Mouse (Mus musculus): ENCODE measurements at regions not wholly inside any gene's neighbourhood (a gene's known extent, or its start where the extent isn't known, plus 50 kb on each side); places are given as distances from the start of the nearest gene placed in this dataset.
"Not testable (repeated sequence)": the region's sequence is repeated elsewhere in the genome, so short reads cannot be mapped to it uniquely, and the experiment has no call there.

GRCm38 (mm10) chr6:64948839-64949238 is 93.5 kb upstream of the Smarcad1 start:
- H3K9me3 ChIP-seq (ENCODE audit: control insufficient read depth, low read length); H3K27ac ChIP-seq (ENCODE audit: low read length); ATAC-seq; H3K4me1 ChIP-seq (replicated peaks; ENCODE audit: control insufficient read depth, insufficient read depth, low read length); H3K9ac ChIP-seq (replicated peaks; ENCODE audit: low read depth, low read length); H3K36me3 ChIP-seq (ENCODE audit: control insufficient read depth, insufficient read depth); H3K27me3 ChIP-seq (replicated peaks; ENCODE audit: control insufficient read depth, insufficient read depth, low read length); H3K4me3 ChIP-seq (replicated peaks; ENCODE audit: low read length); H3K4me2 ChIP-seq (ENCODE audit: low read length): not testable (repeated sequence)
- WGBS = 80% methylated on average over 5 of the region's 5 CpGs

GRCm38 (mm10) chr6:64961608-64962486 is 80.5 kb upstream of the Smarcad1 start:
- 40% methylated on average over 16 of the region's 16 CpGs for WGBS
- H3K27ac ChIP-seq (ENCODE audit: low read length) = no peak overlapping the region
- peak overlapping the region; percentile 28 for H3K4me2 ChIP-seq (ENCODE audit: low read length)
- no peaks in the 10 kb centered on the region for H3K4me1 ChIP-seq (replicated peaks; ENCODE audit: control insufficient read depth, insufficient read depth, low read length)
- H3K4me3 ChIP-seq (replicated peaks; ENCODE audit: low read length) = no peak overlapping the region
- H3K9ac ChIP-seq (replicated peaks; ENCODE audit: low read depth, low read length) = no peak overlapping the region
- no peaks in the 10 kb centered on the region for H3K36me3 ChIP-seq (ENCODE audit: control insufficient read depth, insufficient read depth)
- no peaks in the 10 kb centered on the region for H3K27me3 ChIP-seq (replicated peaks; ENCODE audit: control insufficient read depth, insufficient read depth, low read length)
- peak; percentile 61 for ATAC-seq
- H3K9me3 ChIP-seq (ENCODE audit: control insufficient read depth, low read length) = no peaks in the 10 kb centered on the region

- Histone ChIP-seq H3K27me3 (replicated peaks; ENCODE audit: control insufficient read depth, insufficient read depth, low read length) (no peaks in the 10 kb centered on the region), H3K4me1 (replicated peaks; ENCODE audit: control insufficient read depth, insufficient read depth, low read length) (no peaks in the 10 kb centered on the region), H3K4me2 (ENCODE audit: low read length) (no peak overlapping the region), H3K27ac (ENCODE audit: low read length) (no peak overlapping the region), H3K36me3 (ENCODE audit: control insufficient read depth, insufficient read depth) (no peaks in the 10 kb centered on the region), H3K9ac (replicated peaks; ENCODE audit: low read depth, low read length) (no peak overlapping the region), H3K9me3 (ENCODE audit: control insufficient read depth, low read length) (no peaks in the 10 kb centered on the region), H3K4me3 (replicated peaks; ENCODE audit: low read length) (no peak overlapping the region)
- ATAC-seq = peak; percentile 69
- WGBS = 22% methylated on average over 5 of the region's 5 CpGs
These were observed 79.8 kb upstream of the Smarcad1 start for GRCm38 (mm10) chr6:64962612-64963011.

GRCm38 (mm10) chr6:64964664-64965063 is 77.7 kb upstream of the Smarcad1 start:
- H3K9me3 ChIP-seq (ENCODE audit: control insufficient read depth, low read length) = no peaks in the 10 kb centered on the region
- H3K4me1 ChIP-seq (replicated peaks; ENCODE audit: control insufficient read depth, insufficient read depth, low read length) = no peaks in the 10 kb centered on the region
- H3K4me3 ChIP-seq (replicated peaks; ENCODE audit: low read length) = no peak overlapping the region
- no peak for ATAC-seq
- H3K27ac ChIP-seq (ENCODE audit: low read length) = no peak overlapping the region
- no peaks in the 10 kb centered on the region for H3K36me3 ChIP-seq (ENCODE audit: control insufficient read depth, insufficient read depth)
- 82% methylated on average over 6 of the region's 6 CpGs for WGBS
- no peak overlapping the region for H3K9ac ChIP-seq (replicated peaks; ENCODE audit: low read depth, low read length)
- no peaks in the 10 kb centered on the region for H3K27me3 ChIP-seq (replicated peaks; ENCODE audit: control insufficient read depth, insufficient read depth, low read length)
- H3K4me2 ChIP-seq (ENCODE audit: low read length) = no peak overlapping the region

GRCm38 (mm10) chr6:64965203-64965602 is 77.2 kb upstream of the Smarcad1 start:
- H3K27ac ChIP-seq (ENCODE audit: low read length) = no peak overlapping the region
- H3K4me2 ChIP-seq (ENCODE audit: low read length) = no peak overlapping the region
- no peak overlapping the region for H3K4me3 ChIP-seq (replicated peaks; ENCODE audit: low read length)
- H3K9ac ChIP-seq (replicated peaks; ENCODE audit: low read depth, low read length) = no peak overlapping the region
- no peaks in the 10 kb centered on the region for H3K9me3 ChIP-seq (ENCODE audit: control insufficient read depth, low read length)
- no peaks in the 10 kb centered on the region for H3K4me1 ChIP-seq (replicated peaks; ENCODE audit: control insufficient read depth, insufficient read depth, low read length)
- ATAC-seq = no peak
- 77% methylated on average over 1 of the region's 1 CpGs for WGBS
- no peaks in the 10 kb centered on the region for H3K27me3 ChIP-seq (replicated peaks; ENCODE audit: control insufficient read depth, insufficient read depth, low read length)
- no peaks in the 10 kb centered on the region for H3K36me3 ChIP-seq (ENCODE audit: control insufficient read depth, insufficient read depth)

GRCm38 (mm10) chr6:64970158-64970557 is 72.2 kb upstream of the Smarcad1 start:
- H3K4me2 ChIP-seq (ENCODE audit: low read length) = no peak overlapping the region
- 0 out of 2 replicates have a peak, but pooled peaks have one; percentile 12 for ATAC-seq
- H3K4me1 ChIP-seq (replicated peaks; ENCODE audit: control insufficient read depth, insufficient read depth, low read length) = no peaks in the 10 kb centered on the region
- no peaks in the 10 kb centered on the region for H3K27me3 ChIP-seq (replicated peaks; ENCODE audit: control insufficient read depth, insufficient read depth, low read length)
- no peak overlapping the region for H3K4me3 ChIP-seq (replicated peaks; ENCODE audit: low read length)
- WGBS = 73% methylated on average over 8 of the region's 8 CpGs
- no peaks in the 10 kb centered on the region for H3K36me3 ChIP-seq (ENCODE audit: control insufficient read depth, insufficient read depth)
- H3K9ac ChIP-seq (replicated peaks; ENCODE audit: low read depth, low read length) = no peak overlapping the region
- no peaks in the 10 kb centered on the region for H3K9me3 ChIP-seq (ENCODE audit: control insufficient read depth, low read length)
- no peak overlapping the region for H3K27ac ChIP-seq (ENCODE audit: low read length)

- no peaks in the 10 kb centered on the region for H3K36me3 ChIP-seq (ENCODE audit: control insufficient read depth, insufficient read depth)
- WGBS = 49% methylated on average over 2 of the region's 2 CpGs
- no peak for ATAC-seq
These were observed 68.4 kb upstream of the Smarcad1 start for GRCm38 (mm10) chr6:64973968-64974367.

GRCm38 (mm10) chr6:64974453-64974852 is 67.9 kb upstream of the Smarcad1 start:
- H3K9me3 ChIP-seq (ENCODE audit: control insufficient read depth, low read length); H3K4me3 ChIP-seq (replicated peaks; ENCODE audit: low read length); H3K4me1 ChIP-seq (replicated peaks; ENCODE audit: control insufficient read depth, insufficient read depth, low read length); H3K36me3 ChIP-seq (ENCODE audit: control insufficient read depth, insufficient read depth); H3K27ac ChIP-seq (ENCODE audit: low read length); H3K27me3 ChIP-seq (replicated peaks; ENCODE audit: control insufficient read depth, insufficient read depth, low read length); H3K4me2 ChIP-seq (ENCODE audit: low read length); H3K9ac ChIP-seq (replicated peaks; ENCODE audit: low read depth, low read length); ATAC-seq: not testable (repeated sequence)
- WGBS = 97% methylated on average over 1 of the region's 1 CpGs

More at GRCm38 (mm10) chr6:64973968-64974367, 68.4 kb upstream of the Smarcad1 start:
- Histone ChIP-seq H3K4me1 (replicated peaks; ENCODE audit: control insufficient read depth, insufficient read depth, low read length) (no peaks in the 10 kb centered on the region), H3K9me3 (ENCODE audit: control insufficient read depth, low read length) (no peaks in the 10 kb centered on the region), H3K9ac (replicated peaks; ENCODE audit: low read depth, low read length) (no peak overlapping the region), H3K4me3 (replicated peaks; ENCODE audit: low read length) (no peak overlapping the region), H3K27ac (ENCODE audit: low read length) (no peak overlapping the region), H3K4me2 (ENCODE audit: low read length) (no peak overlapping the region), H3K27me3 (replicated peaks; ENCODE audit: control insufficient read depth, insufficient read depth, low read length) (no peaks in the 10 kb centered on the region)

- Histone ChIP-seq H3K4me3 (replicated peaks; ENCODE audit: low read length) (no peak overlapping the region), H3K27ac (ENCODE audit: low read length) (no peak overlapping the region), H3K27me3 (replicated peaks; ENCODE audit: control insufficient read depth, insufficient read depth, low read length) (no peaks in the 10 kb centered on the region), H3K4me2 (ENCODE audit: low read length) (no peak overlapping the region), H3K9ac (replicated peaks; ENCODE audit: low read depth, low read length) (no peak overlapping the region), H3K9me3 (ENCODE audit: control insufficient read depth, low read length) (no peaks in the 10 kb centered on the region), H3K4me1 (replicated peaks; ENCODE audit: control insufficient read depth, insufficient read depth, low read length) (no peaks in the 10 kb centered on the region), H3K36me3 (ENCODE audit: control insufficient read depth, insufficient read depth) (no peaks in the 10 kb centered on the region)
- no peak for ATAC-seq
- 34% methylated on average over 2 of the region's 2 CpGs for WGBS
These were observed 60.3 kb upstream of the Smarcad1 start for GRCm38 (mm10) chr6:64982132-64982531.

Data from forebrain, embryonic 16.5 days (tissue).